Mouse (Mus musculus) left cerebral cortex, postnatal 14 days (tissue): ENCODE results near the gene Gm21860. TPM values are rescaled to one million over a fixed set of nuclear protein-coding genes. Genes with fewer than 3 reads are reported as not detected.
A peak's percentile ranks its signal among the peaks of the same experiment; 100 is the strongest.
"Not testable (repeated sequence)": the region's sequence is repeated elsewhere in the genome, so short reads cannot be mapped to it uniquely, and the experiment has no call there.

ENCODE experiments used
- DNase-seq, 2 experiments: peaks; one replicate each; pipeline ENCODE4 v3.0.0; 2021 to 2022; ENCODE audit warnings: low spot score in 2 of 2, mixed read lengths in 1 of 2
- intact Hi-C: fragments of 180-260 bp; cut with DNase I; formaldehyde crosslinking; loops from one replicate; pipeline ENCODE4 v1.15.1; 2025
- total RNA-seq, 2 experiments: library from RNA; stranded (reverse); gene quantifications; 2 replicates each; pipeline ENCODE4 v1.2.3; 2021

The Gm21860 gene
- total RNA-seq, 2 experiments from 2014 or later, result not detected

DNA sequence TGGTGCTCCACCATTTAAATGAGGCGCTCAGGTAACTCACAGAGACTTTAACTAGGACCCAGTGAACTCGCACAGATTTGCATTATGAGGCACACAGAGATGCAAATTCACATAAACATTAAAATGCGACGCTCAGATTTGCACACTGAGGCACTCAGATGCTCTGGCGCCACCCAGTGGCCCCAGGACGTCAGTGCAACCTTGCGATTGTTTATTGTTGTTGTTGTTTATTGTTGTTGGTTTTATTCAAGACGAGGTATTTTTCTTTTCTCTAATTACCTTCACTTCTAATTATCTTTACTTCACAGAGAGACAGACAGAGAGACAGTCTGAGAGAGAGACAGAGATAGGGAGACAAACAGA lies 20.3 kb downstream of the Gm21860 start:
- peak in 1 of 2 experiments; percentile 40 for DNase-seq
- intact Hi-C loops, result not testable (repeated sequence)

DNA sequence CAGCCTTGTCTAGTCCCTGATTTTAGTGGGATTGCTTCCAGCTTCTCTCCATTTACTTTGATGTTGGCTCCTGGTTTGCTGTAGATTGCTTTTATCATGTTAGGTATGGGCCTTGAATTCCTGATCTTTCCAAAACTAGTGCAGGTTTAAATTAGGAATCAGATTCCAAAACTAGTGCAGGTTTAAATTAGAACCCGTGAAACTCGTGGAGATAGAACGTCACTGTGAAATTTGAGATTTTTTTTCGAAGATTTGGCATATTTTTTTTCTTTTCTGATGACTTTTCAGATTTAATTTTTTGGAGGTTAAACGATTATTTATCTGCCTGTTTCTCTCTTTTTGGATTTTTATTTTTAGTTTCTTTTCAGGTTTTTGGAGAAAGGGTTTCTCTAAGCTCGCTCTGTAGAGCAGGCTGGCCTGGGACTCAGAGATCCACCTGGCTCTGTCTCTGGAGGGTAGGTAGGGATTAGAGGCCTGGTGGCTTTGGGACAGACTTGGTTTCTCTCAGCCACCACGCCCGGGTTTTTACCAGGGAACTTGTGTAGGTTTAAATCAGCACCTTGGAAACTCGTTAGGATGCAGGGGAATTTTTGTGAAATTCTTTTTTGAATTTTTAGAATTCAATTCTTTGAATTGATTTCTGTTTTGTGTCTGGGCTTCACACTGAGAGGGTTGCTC lies 20.8 kb downstream of the Gm21860 start:
- DNase-seq, intact Hi-C loops: not testable (repeated sequence)

DNA sequence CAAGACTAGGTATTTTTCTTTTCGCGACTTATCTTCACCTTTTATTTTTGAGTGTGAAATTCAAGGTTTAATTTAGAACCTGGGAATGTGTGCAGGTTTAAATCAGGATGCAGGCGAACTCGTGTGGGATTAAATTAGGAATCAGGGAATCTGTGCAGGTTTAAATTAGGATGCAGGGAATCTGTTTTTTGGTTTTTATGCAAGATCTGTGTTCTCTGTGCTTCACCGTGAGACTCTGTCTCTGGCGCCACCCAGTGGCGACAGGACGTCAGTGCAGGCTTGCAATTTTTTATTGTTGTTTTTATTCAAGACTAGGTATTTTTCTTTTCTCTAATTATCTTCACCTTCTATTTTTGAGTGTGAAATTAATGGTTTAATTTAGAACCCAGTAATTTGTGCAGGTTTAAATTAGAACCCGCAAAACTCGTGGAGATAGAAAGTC lies 22.5 kb downstream of the Gm21860 start:
- DNase-seq, result peak in 1 of 2 experiments; percentile 83
- intact Hi-C loops, result not testable (repeated sequence)

DNA sequence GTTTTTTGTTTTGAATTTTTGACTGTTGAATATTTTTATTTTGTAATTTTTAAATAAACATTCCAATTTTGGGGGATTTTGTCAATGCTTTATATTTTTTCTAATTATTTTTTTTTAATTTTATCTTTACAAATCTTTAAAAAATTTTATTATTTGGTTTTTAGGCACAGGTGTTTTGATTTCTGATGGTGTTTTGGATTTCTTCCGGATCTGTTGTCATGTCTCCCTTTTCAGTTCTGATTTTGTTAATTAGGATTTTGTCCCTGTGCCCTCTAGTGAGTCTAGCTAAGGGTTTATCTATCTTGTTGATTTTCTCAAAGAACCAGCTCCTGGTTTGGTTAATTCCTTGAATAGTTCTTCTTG lies 23.0 kb downstream of the Gm21860 start:
- intact Hi-C loops, DNase-seq: not testable (repeated sequence)

DNA sequence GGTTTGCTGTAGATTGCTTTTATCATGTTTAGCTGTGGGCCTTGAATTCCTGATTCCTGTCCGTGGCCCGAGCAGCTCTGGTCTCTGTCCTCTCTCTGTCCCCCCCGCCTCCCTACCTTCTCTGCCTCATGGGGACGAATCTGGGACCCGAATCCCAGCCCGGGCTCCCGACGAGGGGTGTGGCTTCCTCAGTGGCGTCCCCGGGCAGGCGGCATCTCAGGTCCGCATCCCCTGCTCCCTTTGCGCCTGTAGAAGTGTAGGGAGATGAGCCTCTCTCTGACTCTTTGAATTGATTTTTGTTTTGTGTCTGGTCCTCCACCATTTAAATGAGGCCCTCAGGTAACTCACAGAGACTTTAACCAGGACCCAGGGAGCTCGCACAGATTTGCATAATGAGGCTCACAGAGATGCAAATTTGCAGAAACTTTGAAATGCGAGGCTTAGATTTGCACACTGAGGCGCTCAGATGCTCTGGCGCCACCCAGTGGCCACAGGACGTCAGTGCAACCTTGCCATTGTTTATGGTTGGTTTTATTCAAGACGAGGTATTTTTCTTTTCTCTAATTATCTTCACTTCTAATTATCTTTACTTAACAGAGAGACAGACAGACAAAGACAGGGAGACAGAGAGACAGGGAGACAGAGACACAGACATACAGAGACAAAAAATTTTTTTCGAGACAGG lies 23.6 kb downstream of the Gm21860 start:
- DNase-seq, intact Hi-C loops: not testable (repeated sequence)

DNA sequence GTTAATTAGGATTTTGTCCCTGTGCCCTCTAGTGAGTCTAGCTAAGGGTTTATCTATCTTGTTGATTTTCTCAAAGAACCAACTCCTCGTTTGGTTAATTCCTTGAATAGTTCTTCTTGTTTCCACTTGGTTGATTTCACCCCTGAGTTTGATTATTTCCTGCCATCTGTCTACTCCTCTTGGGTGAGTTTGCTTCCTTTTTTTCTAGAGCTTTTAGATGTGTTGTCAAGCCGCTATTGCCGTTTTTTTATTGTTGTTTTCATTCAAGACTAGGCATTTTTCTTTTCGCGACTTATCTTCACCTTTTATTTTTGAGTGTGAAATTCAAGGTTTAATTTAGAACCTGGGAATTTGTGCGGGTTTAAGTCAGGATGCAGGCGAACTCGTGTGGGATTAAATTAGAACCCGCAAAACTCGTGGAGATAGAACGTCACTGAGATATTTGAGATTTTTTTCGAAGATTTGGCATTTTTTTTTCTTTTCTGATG lies 24.8 kb downstream of the Gm21860 start:
- DNase-seq, intact Hi-C loops: not testable (repeated sequence)

DNA sequence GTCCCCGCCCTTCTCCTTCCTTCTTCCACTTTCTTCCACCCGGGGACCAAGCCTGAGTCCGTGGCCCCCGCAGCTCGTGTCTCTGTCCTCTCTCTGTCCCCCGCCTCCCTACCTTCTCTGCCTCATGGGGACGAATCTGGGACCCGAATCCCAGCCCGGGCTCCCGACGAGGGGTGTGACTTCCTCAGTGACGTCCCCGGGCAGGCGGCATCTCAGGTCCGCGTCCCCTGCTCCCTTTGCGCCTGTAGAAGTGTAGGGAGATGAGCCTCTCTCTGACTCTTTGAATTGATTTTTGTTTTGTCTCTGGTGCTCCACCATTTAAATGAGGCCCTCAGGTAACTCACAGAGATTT lies 25.7 kb downstream of the Gm21860 start:
- intact Hi-C loops, DNase-seq: not testable (repeated sequence)

DNA sequence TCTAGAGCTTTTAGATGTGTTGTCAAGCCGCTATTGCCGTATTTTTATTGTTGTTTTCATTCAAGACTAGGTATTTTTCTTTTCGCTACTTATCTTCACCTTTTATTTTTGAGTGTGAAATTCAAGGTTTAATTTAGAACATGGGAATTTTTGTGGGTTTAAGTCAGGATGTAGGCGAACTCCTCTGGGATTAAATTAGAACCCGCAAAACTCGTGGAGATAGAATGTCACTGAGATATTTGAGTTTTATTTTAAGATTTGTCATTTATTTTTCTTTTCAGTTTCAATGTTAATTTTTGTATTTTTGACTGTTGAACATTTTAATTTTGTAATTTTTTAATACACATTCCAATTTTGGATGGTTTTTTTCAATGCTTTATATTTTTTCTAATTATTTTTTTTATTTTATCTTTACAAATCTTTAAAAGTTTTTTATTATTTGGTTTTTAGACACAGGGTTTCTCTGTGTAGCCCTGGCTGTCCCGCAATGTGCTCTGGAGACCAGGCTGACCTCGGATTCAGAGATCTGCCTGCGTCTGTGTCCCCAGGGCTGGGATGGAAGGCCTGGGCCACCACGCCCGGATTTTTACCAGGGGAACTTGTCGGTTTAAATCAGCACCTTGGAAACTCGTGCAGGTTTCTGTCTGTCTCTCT lies 26.2 kb downstream of the Gm21860 start:
- intact Hi-C loops, DNase-seq: not testable (repeated sequence)

DNA sequence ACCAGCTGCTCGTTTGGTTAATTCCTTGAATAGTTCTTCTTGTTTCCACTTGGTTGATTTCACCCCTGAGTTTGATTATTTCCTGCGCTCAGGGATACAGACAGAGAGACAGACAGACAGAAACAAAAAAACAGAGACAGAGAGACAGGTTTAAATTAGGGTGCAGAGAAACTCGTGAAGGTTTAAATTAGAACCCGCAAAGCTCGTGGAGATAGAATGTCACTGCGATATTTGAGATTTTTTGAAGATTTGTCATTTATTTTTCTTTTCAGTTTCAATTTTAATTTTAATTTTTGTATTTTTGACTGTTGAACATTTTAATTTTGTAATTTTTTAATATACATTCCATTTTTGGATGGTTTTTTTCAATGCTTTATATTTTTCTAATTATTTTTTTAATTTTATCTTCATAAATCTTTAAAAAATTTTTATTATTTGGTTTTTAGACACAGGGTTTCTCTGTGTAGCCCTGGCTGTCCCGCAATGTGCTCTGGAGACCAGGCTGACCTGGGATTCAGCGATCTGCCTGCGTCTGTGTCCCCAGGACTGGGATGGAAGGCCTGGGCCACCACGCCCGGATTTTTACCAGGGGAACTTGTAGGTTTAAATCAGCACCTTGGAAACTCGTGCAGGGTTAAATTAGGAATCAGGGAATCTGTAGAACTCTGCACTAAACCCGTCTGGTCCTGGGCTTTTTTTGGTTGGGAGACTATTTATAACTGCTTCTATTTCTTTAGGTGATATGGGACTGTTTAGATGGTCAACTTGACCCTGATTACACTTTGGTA lies 27.3 kb downstream of the Gm21860 start:
- intact Hi-C loops, DNase-seq: not testable (repeated sequence)

DNA sequence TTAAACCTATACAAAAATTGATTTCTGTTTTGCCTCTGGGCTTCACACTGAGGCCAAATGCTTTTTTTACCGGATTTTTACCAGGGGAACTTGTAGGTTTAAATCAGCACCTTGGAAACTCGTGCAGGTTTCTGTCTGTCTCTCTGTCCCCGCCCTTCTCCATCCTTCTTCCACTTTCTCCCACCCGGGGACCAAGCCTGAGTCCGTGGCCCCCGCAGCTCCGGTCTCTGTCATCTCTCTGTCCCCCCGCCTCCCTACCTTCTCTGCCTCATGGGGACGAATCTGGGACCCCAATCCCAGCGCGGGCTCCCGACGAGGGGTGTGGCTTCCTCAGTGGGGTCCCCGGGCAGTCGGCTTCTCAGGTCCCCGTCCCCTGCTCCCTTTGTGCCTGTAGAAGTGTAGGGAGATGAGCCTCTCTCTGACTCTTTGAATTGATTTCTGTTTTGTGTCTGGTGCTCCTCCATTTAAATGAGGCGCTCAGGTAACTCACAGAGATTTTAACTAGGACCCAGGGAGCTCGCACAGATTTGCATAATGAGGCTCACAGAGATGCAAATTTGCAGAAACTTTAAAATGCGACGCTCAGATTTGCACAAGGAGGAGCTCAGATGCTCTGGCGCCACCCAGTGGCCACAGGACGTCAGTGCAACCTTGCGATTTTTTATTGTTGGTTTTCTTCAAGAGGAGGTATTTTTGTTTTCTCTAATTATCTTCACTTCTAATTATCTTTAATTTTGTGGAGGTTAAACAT lies 28.7 kb downstream of the Gm21860 start:
- DNase-seq, intact Hi-C loops: not testable (repeated sequence)

DNA sequence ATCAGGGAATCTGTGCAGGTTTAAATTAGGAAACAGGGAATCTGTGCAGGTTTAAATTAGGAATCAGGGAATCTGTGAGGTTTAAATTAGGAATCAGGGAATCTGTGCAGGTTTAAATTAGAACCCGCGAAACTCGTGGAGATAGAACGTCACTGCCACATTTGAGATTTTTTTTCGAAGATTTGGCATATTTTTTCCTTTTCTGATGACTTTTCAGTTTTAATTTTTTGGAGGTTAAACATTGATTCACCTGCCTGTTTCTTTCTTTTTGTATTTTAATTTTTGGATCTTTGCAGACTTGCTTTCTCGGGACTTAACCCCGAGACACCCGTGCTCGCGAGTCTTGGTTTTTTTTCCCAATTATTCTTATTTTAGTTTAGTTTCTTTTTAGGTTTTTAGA lies 29.5 kb downstream of the Gm21860 start:
- intact Hi-C loops, DNase-seq: not testable (repeated sequence)

DNA sequence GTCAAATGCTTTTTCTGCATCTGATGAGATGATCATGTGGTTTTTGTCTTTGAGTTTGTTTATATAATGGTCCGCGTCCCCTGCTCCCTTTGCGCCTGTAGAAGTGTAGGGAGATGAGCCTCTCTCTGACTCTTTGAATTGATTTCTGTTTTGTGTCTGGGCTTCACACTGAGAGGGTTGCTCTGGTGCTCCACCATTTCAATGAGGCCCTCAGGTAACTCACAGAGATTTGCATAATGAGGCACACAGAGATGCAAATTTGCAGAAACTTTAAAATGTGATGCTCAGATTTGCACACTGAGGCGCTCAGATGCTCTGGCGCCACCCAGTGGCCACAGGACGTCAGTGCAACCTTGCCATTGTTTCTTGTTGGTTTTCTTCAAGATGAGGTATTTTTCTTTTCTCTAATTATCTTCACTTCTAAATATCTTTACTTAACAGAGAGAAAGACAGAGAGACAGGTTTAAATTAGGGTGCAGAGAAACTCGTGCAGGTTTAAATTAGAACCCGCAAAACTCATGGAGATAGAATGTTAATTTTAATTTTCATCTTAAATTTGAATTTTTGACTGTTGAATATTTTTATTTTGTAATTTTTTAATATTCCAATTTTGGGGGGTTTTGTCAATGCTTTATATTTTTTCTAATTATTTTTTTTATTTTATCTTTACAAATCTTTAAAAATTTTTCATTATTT lies 30.5 kb downstream of the Gm21860 start:
- intact Hi-C loops, DNase-seq: not testable (repeated sequence)

DNA sequence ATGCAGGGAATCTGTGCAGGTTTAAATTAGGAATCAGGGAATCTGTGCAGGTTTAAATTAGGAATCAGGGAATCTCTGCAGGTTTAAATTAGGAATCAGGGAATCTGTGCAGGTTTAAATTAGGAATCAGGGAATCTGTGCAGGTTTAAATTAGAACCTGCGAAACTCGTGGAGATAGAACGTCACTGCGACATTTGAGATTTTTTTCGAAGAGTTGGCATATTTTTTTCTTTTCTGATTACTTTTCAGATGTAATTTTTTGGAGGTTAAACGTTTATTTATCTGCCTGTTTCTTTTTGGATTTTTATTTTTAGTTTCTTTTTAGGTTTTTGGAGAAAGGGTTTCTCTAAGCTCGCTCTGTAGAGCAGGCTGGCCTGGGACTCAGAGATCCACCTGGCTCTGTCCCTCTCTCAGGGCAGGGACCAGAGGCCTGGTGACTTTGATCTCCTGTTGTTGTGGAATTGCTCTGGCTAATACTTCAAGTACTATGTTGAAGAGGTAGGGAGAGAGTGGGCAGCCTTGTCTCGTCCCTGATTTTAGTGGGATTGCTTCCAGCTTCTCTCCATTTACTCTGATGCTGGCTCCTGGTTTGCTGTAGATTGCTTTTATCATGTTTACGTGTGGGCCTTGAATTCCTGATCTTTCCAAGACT lies 31.2 kb downstream of the Gm21860 start:
- intact Hi-C loops, result not testable (repeated sequence)
- DNase-seq, result peak in 1 of 2 experiments; percentile 38

DNA sequence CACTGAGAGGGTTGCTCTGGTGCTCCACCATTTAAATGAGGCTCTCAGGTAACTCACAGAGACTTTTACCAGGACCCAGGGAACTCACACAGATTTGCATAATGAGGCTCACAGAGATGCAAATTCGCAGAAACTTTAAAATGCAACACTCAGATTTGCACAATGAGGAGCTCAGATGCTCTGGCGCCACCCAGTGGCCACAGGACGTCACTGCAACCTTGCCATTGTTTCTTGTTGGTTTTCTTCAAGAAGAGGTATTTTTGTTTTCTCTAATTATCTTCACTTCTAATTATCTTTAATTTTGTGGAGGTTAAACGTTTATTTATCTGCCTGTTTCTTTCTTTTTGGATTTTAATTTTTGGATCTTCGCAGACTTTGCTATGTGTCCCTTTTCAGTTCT lies 34.1 kb downstream of the Gm21860 start:
- DNase-seq, intact Hi-C loops: not testable (repeated sequence)

DNA sequence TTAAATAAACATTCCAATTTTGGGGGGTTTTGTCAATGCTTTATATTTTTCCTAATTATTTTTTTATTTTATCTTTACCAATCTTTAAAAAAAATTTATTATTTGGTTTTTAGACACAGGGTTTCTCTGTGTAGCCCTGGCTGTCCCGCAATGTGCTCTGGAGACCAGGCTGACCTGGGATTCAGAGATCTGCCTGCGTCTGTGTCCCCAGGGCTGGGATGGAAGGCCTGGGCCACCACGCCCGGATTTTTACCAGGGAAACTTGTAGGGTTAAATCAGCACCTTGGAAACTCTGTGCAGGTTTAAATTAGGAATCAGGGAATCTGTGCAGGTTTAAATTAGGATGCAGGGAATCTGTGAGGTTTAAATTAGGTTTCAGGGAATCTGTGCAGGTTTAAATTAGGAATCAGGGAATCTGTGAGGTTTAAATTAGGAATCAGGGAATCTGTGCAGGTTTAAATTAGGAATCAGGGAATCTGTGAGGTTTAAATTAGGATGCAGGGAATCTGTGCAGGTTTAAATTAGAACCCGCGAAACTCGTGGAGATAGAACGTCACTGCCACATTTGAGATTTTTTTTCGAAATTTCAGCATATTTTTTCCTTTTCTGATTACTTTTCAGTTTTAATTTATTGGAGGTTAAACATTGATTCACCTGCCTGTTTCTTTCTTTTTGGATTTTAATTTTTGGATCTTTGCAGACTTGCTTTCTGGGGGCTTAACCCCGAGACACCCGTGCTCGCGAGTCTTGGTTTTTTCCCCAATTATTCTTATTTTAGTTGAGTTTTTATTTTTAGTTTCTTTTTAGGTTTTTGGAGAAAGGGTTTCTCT lies 35.0 kb downstream of the Gm21860 start:
- intact Hi-C loops, DNase-seq: not testable (repeated sequence)

DNA sequence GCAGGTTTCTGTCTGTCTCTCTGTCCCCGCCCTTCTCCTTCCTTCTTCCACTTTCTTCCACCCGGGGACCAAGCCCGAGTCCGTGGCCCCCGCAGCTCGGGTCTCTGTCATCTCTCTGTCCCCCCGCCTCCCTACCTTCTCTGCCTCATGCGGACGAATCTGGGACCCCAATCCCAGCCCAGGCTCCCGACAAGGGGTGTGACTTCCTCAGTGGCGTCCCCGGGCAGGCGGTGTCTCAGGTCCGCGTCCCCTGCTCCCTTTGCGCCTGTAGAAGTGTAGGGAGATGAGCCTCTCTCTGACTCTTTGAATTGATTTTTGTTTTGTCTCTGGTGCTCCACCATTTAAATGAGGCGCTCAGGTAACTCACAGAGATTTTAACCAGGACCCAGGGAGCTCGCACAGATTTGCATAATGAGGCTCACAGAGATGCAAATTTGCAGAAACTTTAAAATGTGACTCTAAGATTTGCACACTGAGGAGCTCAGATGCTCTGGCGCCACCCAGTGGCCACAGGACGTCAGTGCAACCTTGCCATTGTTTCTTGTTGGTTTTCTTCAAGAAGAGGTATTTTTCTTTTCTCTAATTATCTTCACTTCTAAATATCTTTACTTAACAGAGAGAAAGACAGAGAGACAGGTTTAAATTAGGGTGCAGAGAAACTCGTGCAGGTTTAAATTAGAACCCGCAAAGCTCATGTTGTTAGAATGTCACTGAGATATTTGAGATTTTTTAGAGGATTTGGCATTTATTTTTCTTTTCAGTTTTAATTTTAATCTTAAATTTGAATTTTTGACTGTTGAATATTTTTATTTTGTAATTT lies 35.8 kb downstream of the Gm21860 start:
- intact Hi-C loops, result not testable (repeated sequence)
- DNase-seq, result peak in 1 of 2 experiments; percentile 21
